In genomic region chr5:115852431-115852830, GRCm38 (mm10) we compare ENCODE assay signal across 20 mouse cellular contexts.
"Had no signal": no experiment of that assay in that cellular context is flagged by ENCODE, and none has a peak within 500 bp of the region (broad histone marks: within the 10 kb centered on the region; RNA-seq: fewer than 3 reads in every experiment).

No protein-coding gene starts in this region.

- H3K36me3 ChIP-seq: neural tube, embryonic 15.5 days had no signal

- H3K4me3 ChIP-seq: limb, embryonic 10.5 days; limb, embryonic 13.5 days; liver, embryonic 13.5 days; megakaryocyte, embryonic 14.5 days; neural tube, embryonic 12.5 days; neural tube, embryonic 15.5 days; stomach, embryonic 15.5 days had no signal

- H3K9me3 ChIP-seq: limb, embryonic 10.5 days; limb, embryonic 13.5 days; liver, embryonic 13.5 days; megakaryocyte, embryonic 14.5 days; neural tube, embryonic 12.5 days; neural tube, embryonic 15.5 days; stomach, embryonic 15.5 days had no signal

- H3K4me2 ChIP-seq: limb, embryonic 13.5 days; liver, embryonic 13.5 days; midbrain, embryonic 11.5 days; neural tube, embryonic 12.5 days; neural tube, embryonic 15.5 days; stomach, embryonic 15.5 days had no signal

- DNase-seq: kidney, adult 18-20 months; kidney, adult 9 months; kidney, postnatal 14 days; kidney, postnatal 4 days; liver; liver, embryonic 13.5 days; lung, adult 2 months; lung, postnatal 36 days; midbrain, embryonic 14.5 days; retina, postnatal 1 day; right cerebral cortex, postnatal 25 days; spleen, adult 18-20 months; thymus, postnatal 25 days had no signal

- H3K27me3 ChIP-seq: limb, embryonic 13.5 days; liver, embryonic 13.5 days; megakaryocyte, embryonic 14.5 days; neural tube, embryonic 12.5 days; neural tube, embryonic 15.5 days; stomach, embryonic 15.5 days had no signal

- H3K4me1 ChIP-seq: limb, embryonic 10.5 days; limb, embryonic 13.5 days; stomach, embryonic 15.5 days had no signal

- H3K9ac ChIP-seq: limb, embryonic 13.5 days; liver, embryonic 13.5 days; neural tube, embryonic 12.5 days; neural tube, embryonic 15.5 days; stomach, embryonic 15.5 days had no signal

- H3K27ac ChIP-seq: limb, embryonic 10.5 days; limb, embryonic 13.5 days; liver, embryonic 13.5 days; neural tube, embryonic 12.5 days; neural tube, embryonic 15.5 days; stomach, embryonic 15.5 days had no signal
